Mouse (Mus musculus) ES-Bruce4 (cell line): ENCODE results near the gene Pakap.

Source experiments
- CTCF ChIP-seq: IDR thresholded peaks from one replicate; pipeline ENCODE4 v1.8.1; 2011; ENCODE audit warnings: low read depth, low read length
- POLR2A ChIP-seq: IDR thresholded peaks from one replicate; pipeline ENCODE4 v1.8.1; 2011; ENCODE audit warnings: low read length; ENCODE audit not compliant: insufficient read depth

DNA sequence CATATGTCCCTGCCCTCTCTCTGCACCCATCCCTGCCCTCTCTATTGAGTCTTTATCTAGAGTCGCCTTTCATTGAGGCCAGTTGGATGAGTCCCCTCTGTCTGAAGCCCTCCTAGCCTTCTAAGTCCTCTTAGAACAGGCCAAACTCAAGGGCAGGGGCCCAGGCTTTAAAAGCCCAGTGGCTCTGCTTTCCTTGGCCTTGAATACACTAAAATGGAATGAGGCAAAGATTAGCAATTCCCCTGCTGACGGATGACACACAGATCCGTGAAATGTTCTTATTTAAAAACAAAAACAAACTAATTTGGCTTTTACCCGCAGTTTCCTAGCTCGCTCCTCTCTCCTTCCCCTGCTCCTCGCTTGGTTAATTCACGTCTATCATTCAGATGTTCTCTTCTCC is 194.4 kb downstream of the Pakap start:
- TF ChIP-seq CTCF (no peak), POLR2A (no peak)
